Mouse (Mus musculus): ENCODE measurements around the gene Ret. TPM values are rescaled to one million over a fixed set of nuclear protein-coding genes. Genes with fewer than 3 reads are reported as not detected.

Ret gene
- polyA plus RNA-seq, 1 experiment from 2014 or later = 1.5 TPM

Other genes with a start within 250 kb of the Ret start
- gene Rasgef1a, start 186.3 kb downstream of the Ret start, polyA plus RNA-seq (2014; fragmentation: Nextera tagmentation; extraction: Ambion mirVana) = 0.15 TPM in 1 of 2 replicates, not detected in the other
- 8.1 and 8.2 TPM in 2 replicates for gene Csgalnact2, start 58.6 kb downstream of the Ret start, polyA plus RNA-seq (2014; fragmentation: Nextera tagmentation; extraction: Ambion mirVana)
- gene Bms1, start 221.8 kb upstream of the Ret start, polyA plus RNA-seq (2014; fragmentation: Nextera tagmentation; extraction: Ambion mirVana) = 43.4 and 46.2 TPM in 2 replicates

Data from midbrain, embryonic 11.5 days (tissue).